Mouse (Mus musculus) layer of hippocampus, adult 9-11 months (tissue): ENCODE measurements at regions not wholly inside any gene's neighbourhood (a gene's known extent, or its start where the extent isn't known, plus 50 kb on each side); places are given as distances from the start of the nearest gene placed in this dataset.
"Not testable (repeated sequence)": the region's sequence is repeated elsewhere in the genome, so short reads cannot be mapped to it uniquely, and the experiment has no call there.

Experiments used
- DNase-seq: peaks from one replicate; pipeline ENCODE4 v3.0.0; 2022

DNA sequence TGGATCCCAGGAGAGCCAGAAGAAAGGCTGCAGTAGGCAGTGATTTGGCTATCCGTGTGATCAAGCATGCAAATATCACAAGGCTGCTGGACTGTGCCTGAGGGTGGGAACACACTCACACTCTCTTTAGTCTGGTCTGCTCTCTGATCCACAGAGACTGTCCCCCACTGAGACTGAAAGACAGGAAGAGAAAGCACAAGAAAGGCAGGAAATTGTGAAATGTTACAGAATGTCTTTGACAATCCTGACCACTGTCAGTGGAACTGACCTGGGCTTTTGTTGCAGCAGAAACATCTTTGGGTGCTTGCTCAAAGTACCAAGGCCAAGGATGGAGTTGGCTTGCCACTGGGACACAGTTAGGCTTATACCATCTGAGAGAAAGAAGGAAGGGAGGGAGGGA is 52.3 kb upstream of the Gpd2 start:
- no peak for DNase-seq

DNA sequence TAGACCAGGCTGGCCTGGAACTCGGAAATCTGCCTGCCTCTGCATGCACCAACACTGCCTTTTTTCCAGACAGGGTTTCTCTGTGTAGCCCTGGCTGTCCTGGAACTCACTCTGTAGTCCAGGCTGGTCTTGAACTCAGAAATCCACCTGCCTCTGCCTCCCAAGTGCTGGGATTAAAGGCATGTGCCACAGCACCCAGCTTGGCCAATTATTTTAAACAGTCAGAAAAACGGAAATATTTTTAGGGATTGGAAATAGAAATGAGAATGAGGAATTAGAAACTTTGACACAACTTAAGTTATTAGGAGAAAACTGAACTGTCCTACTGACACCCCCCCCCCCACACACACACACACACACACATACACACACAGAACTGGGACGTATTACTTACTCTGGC is 54.3 kb upstream of the Gpd2 start:
- DNase-seq, result not testable (repeated sequence)

- DNase-seq, result peak; percentile 92
Measured at GRCm38 (mm10) chr2:57181692-57182541, 55.5 kb upstream of the Gpd2 start.

- DNase-seq, result no peak
Measured at GRCm38 (mm10) chr2:57181350-57181691, 56.1 kb upstream of the Gpd2 start.

GRCm38 (mm10) chr2:57178056-57178455 is 54.3 kb upstream of the Nr4a2 start:
- DNase-seq, result peak; percentile 26

- no peak for DNase-seq
Measured at GRCm38 (mm10) chr2:57176547-57176946, 52.7 kb upstream of the Nr4a2 start.

DNA sequence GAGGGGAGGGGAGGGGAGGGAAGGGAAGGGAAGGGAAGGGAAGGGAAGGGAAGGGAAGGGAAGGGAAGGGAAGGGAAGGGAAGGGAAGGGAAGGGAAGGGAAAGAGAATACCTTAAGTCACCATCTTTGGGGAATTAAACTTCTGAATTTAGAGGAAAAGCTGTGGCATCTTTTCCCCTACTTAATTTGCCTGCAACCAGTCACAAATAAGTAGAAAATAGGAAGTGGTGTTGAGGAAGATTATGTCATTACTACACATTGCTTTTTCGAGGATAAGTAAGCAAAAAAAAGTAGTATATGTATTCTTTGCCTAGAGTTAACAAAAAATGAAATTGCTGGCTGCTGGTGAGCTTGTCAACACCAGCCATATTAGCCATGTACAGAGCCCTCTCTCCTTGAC is 51.4 kb upstream of the Nr4a2 start:
- no peak for DNase-seq
